Mouse (Mus musculus) liver, embryonic 18 days (tissue): ENCODE data around the gene A630089N07Rik. TPM values are rescaled to one million over a fixed set of nuclear protein-coding genes. Genes with fewer than 3 reads are reported as not detected.

ENCODE experiments used
- polyA plus RNA-seq: library from polyadenylated mRNA; depleted of rRNA; stranded (reverse); fragments of >200 nt; gene quantifications from 2 replicates; pipeline ENCODE4 v1.2.3, GENCODE M21; 2012; rRNA removed

A630089N07Rik gene
- 2.4 and 2.6 TPM in 2 replicates for polyA plus RNA-seq

GRCm38 (mm10) chr16:98081889-98082818 lies at the start of gene A630089N07Rik:
Gene A630089N07Rik, minus strand, starts transcription at chr16:98082450.

GRCm38 (mm10) chr16:97996616-97997382 lies 85.5 kb downstream of the A630089N07Rik start, which contains the start of gene B230307C23Rik:
Gene B230307C23Rik, plus strand, starts transcription at chr16:97997315.

DNA sequence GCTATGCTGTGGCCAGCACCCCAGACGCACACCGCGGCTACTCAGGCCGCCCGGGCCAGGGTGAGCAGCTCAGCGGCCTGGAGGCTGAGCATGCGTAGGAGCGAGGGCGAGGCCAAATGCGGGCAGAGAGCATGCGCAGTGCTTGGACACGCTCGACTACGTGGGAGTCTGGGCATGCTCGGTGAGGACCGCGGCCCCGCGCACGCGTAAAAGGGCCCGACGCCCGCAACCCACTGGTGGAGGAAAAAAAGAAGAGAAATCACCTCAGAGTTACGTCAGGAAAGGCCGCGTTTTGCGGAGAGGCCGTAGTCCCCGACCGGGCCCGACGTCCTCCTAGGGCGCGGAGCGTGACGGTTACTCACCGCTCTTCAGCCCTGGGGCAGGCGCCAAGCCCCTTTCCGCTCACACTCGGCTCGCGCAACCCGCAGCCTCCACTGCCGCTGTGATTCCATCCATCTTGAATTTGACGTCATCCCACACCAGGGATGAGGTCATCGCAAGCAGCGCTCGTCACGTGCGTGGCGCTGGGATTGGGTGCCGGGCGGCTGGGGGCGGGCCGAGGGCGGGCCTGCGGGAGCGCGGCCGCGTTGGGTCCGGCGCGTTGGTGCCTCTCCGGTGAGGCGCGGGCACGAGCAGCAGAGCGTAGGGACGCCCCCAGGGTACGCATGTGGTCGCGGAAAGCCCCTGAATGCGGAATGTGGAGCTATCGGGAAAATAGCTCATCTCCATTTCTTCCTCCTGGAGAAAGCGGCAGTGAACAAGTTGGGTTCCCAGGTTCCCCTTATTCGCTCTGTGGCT lies 119.9 kb downstream of the A630089N07Rik start, which contains the start of the genes C2cd2 and Zbtb21:
C2cd2 (minus strand) TSS at position 448 of the 798 bp plus-strand sequence.
Zbtb21 (minus strand) TSS at position 472 of the 798 bp plus-strand sequence.

Other genes starting within 250 kb of the A630089N07Rik start
- 3.3 and 4.1 TPM in 2 replicates for gene Prdm15, start 230.6 kb downstream of the A630089N07Rik start, polyA plus RNA-seq
- gene C2cd2, start 119.9 kb downstream of the A630089N07Rik start, polyA plus RNA-seq: 4.1 and 4.3 TPM in 2 replicates
- gene Zbtb21, start 119.8 kb downstream of the A630089N07Rik start, polyA plus RNA-seq: 4.0 and 4.7 TPM in 2 replicates
- 4.7 and 5.1 TPM in 2 replicates for gene B230307C23Rik, start 85.1 kb downstream of the A630089N07Rik start, polyA plus RNA-seq